Mouse (Mus musculus) midbrain, postnatal 0 days (tissue): Measurements from ENCODE around the gene Cenpp. TPM values are rescaled to one million over a fixed set of nuclear protein-coding genes. Genes with fewer than 3 reads are reported as not detected.
"Not testable (repeated sequence)": the region's sequence is repeated elsewhere in the genome, so short reads cannot be mapped to it uniquely, and the experiment has no call there.

Source experiments
- ATAC-seq: fragments of 200-750 bp; cut with Nextera tagmentation; 2 replicates; pipeline ENCODE4 v1.8.0; 2017; ENCODE audit warnings: moderate number of reproducible peaks, mild to moderate bottlenecking, moderate TSS enrichment, moderate library complexity; ENCODE audit not compliant: low FRiP score
- DNase-seq: peaks from one replicate; pipeline ENCODE4 v3.0.0-alpha.2; 2015; ENCODE audit warnings: low spot score
- H3K27ac ChIP-seq: fragments of 300-500 bp; sonication (generic); 2 replicates; pipeline ENCODE4 v1.5.1; 2014; ENCODE audit warnings: low read depth, mild to moderate bottlenecking, low read length, mixed read lengths
- H3K27me3 ChIP-seq: fragments of 300-500 bp; sonication (generic); 2 replicates; pipeline ENCODE4 v1.6.1; 2014; ENCODE audit warnings: low read length, control low read depth, mixed read lengths; ENCODE audit not compliant: insufficient read depth
- H3K36me3 ChIP-seq: fragments of 300-500 bp; sonication (generic); 2 replicates; pipeline ENCODE4 v1.6.1; 2014; ENCODE audit warnings: low read length, control low read depth, mixed read lengths; ENCODE audit not compliant: insufficient read depth
- H3K4me1 ChIP-seq: fragments of 300-500 bp; sonication (generic); 2 replicates; pipeline ENCODE4 v1.6.1; 2014; ENCODE audit warnings: mild to moderate bottlenecking, control low read depth, antibody characterized with exemption, low read length, mixed read lengths; ENCODE audit not compliant: insufficient read depth
- H3K4me2 ChIP-seq: fragments of 300-500 bp; sonication (generic); 2 replicates; pipeline ENCODE4 v1.6.1; 2014; ENCODE audit warnings: low read depth, mild to moderate bottlenecking, low read length, mixed read lengths; ENCODE audit not compliant: poor library complexity, severe bottlenecking
- H3K4me3 ChIP-seq: fragments of 300-500 bp; sonication (generic); 2 replicates; pipeline ENCODE4 v1.5.1; 2014; ENCODE audit warnings: low read depth, mild to moderate bottlenecking, low read length, moderate library complexity
- H3K9ac ChIP-seq: fragments of 300-500 bp; sonication (generic); replicated peaks from 2 replicates; pipeline ENCODE4 v1.6.1; 2014; ENCODE audit warnings: mild to moderate bottlenecking, low read length, moderate library complexity, mixed read lengths; ENCODE audit not compliant: poor library complexity, severe bottlenecking
- H3K9me3 ChIP-seq: fragments of 300-500 bp; sonication (generic); 2 replicates; pipeline ENCODE4 v1.6.1; 2016; ENCODE audit warnings: low read length, control low read depth
- CTCF ChIP-seq: IDR thresholded peaks from 2 replicates; pipeline ENCODE4 v1.5.1; 2016; ENCODE audit warnings: antibody characterized with exemption, mild to moderate bottlenecking
- WGBS: fragments of 180-500 bp; shearing (Covaris S2); extraction: QIAGEN DNeasy Blood & Tissue Kit; methylation state at CpG from one replicate; pipeline ENCODE4 v1.1.7; 2014; 5-methylcytosine and 5-hydroxymethylcytosine counted together
- polyA plus RNA-seq: library from polyadenylated mRNA; unstranded; fragments of >200 nt; fragmentation: Nextera tagmentation; extraction: Ambion mirVana; gene quantifications from 2 replicates; pipeline ENCODE4 v1.2.1, GENCODE M21; 2015
- total RNA-seq: library from RNA; depleted of rRNA; stranded (reverse); fragments of >200 nt; gene quantifications from 2 replicates; pipeline ENCODE4 v1.2.3, GENCODE M21; 2014

The Cenpp gene
- total and polyA plus RNA-seq, 2 experiments from 2014 or later: 1.3 to 6.9 TPM

DNA sequence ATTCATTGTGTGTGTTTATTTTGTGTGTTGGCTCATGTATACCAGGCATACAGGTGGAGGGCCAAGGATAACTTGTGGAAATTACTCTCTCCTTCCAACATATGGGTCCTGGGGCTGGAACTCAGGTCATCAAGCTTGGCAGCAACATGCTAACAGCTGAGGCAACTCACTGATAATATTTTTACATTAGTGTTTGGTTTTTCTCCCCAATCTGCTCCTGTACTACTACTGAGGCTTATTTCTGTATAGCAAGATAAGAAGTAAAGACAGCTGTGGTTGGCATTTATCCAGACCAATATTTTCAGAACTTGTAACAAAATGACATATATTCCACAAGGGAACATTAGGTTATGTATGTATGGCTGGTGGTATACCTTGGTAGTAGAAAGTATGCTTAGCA lies 34.2 kb downstream of the Cenpp start:
- H3K27ac ChIP-seq: no peak overlapping the region
- H3K4me3 ChIP-seq: no peak overlapping the region
- no peak for TF ChIP-seq CTCF
- ATAC-seq: no peak
- DNase-seq: no peak
- no peaks in the 10 kb centered on the region for H3K4me1 ChIP-seq
- no peaks in the 10 kb centered on the region for H3K9me3 ChIP-seq
- no peak overlapping the region for H3K9ac ChIP-seq
- H3K36me3 ChIP-seq: no peaks in the 10 kb centered on the region
- no peak overlapping the region for H3K4me2 ChIP-seq
- H3K27me3 ChIP-seq: no peaks in the 10 kb centered on the region

DNA sequence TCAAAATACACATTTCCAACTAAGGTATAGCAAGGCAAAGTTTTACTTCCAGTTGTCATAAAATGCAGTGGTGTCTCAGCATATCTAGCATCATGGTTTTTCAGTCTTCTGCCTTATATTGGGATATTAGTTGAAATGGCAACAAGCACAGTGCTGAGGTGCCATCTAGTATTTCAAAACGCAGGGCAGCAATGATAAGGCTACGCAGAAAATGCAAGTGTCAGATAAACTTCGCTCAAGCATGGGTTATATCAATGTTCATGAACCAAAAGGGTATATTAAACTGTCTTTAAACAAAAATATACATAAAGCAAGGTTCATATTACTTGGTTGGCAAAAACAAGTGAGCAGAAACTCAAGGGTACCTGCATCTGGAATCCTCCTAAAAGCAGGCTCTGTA lies 35.6 kb downstream of the Cenpp start:
- no peaks in the 10 kb centered on the region for H3K27me3 ChIP-seq
- DNase-seq (no peak), ATAC-seq (no peak)
- no peak overlapping the region for H3K27ac ChIP-seq
- no peak overlapping the region for H3K4me3 ChIP-seq
- 92% methylated on average over 3 of the region's 3 CpGs for WGBS
- H3K36me3 ChIP-seq: no peaks in the 10 kb centered on the region
- no peaks in the 10 kb centered on the region for H3K4me1 ChIP-seq
- no peak overlapping the region for H3K4me2 ChIP-seq
- H3K9me3 ChIP-seq: no peaks in the 10 kb centered on the region
- TF ChIP-seq CTCF: no peak
- no peak overlapping the region for H3K9ac ChIP-seq

DNA sequence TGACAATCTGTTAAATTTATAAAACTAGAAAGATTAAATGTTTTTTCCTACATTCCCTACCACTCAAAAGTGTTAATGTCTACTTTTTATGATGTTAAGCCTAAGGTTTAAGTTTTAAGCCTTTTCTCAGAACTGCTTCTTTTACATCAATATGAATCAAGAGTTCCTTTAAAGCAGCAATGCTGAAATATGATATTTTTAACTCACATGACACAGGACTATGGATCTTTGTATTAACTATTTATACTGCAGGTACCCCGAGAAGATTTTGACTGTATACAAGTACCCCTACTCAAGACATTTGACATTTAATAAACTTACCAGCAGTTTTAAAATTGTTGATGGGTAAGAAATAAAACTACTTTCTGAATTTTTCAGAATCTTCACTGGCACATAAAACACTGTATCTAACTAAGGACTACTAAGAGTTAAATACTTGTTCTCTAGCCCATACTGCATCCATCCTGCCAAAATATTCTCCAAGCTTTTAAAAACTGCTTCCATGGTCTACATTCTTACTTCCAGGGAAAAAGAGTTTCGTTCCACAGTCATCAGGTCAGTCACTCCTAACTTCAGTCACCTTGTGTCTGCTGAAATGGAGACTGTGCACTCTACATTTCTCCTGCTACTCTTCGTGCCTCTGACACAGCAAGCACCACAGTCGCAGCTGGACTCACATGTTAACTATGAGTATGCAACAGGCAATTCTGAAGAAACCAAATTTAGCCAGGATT lies 43.8 kb downstream of the Cenpp start:
- Histone ChIP-seq H3K9me3 (no peaks in the 10 kb centered on the region), H3K4me3 (no peak overlapping the region), H3K27ac (no peak overlapping the region), H3K27me3 (no peaks in the 10 kb centered on the region), H3K9ac (no peak overlapping the region), H3K36me3 (no peaks in the 10 kb centered on the region), H3K4me1 (no peaks in the 10 kb centered on the region), H3K4me2 (no peak overlapping the region)
- DNase-seq (no peak), ATAC-seq (no peak)
- no peak for TF ChIP-seq CTCF
- 75% methylated on average over 4 of the region's 4 CpGs for WGBS

DNA sequence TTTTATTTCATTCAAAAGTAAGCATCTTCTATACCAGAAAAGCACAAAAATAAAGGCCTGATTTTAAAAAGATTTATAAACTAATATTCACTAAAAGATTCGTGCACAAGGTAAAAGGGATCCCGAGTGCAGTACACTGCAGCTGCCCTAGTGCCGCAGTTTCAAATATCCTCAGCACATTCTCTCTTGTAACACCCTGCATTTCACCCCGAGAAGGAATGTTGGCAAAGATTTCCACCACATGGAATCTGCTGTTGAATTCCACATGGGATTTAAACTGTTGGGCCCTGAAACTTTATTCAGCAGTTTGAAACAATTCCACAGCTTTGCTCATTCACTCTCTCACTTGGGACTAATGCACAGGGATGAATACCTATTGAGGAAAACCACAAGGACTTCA lies 44.9 kb downstream of the Cenpp start, which contains the start of gene Ogn:
Ogn (plus strand) TSS at position 333 of the 400 bp plus-strand sequence.
- H3K9ac ChIP-seq: no peak within 1 kb of the TSS
- H3K4me1 ChIP-seq: no peaks in the 10 kb centered on the region
- DNase-seq (no peak), ATAC-seq (no peak)
- no peak within 1 kb of the TSS for H3K4me3 ChIP-seq
- 65% methylated on average over 4 of the region's 4 CpGs for WGBS
- no peak within 1 kb of the TSS for H3K4me2 ChIP-seq
- TF ChIP-seq CTCF: no peak
- no peaks in the 10 kb centered on the region for H3K9me3 ChIP-seq
- H3K36me3 ChIP-seq: no peaks in the 10 kb centered on the region
- H3K27ac ChIP-seq: no peak within 1 kb of the TSS
- no peaks in the 10 kb centered on the region for H3K27me3 ChIP-seq

DNA sequence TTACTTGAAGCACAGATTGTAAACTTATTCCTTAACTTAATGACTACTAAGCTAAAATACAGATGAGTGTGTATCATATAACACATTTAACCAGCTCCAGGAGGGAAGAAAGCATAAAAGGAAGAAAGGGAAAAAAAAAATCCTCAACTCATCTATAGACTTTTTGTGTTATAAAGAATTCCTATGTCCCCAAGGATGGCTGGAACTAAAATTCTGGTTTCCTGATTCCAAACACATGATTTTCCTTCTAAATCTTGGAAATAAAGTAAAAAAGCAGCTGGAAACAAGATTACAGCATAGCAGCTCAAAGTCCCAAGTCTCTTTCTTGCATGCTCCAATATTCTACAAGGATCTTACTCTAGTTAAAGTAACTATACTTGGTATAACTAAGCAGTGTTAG lies 49.0 kb downstream of the Cenpp start:
- Histone ChIP-seq H3K27ac (no peak overlapping the region), H3K9ac (no peak overlapping the region), H3K9me3 (no peaks in the 10 kb centered on the region), H3K4me2 (no peak overlapping the region), H3K27me3 (no peaks in the 10 kb centered on the region), H3K4me3 (no peak overlapping the region), H3K4me1 (no peaks in the 10 kb centered on the region), H3K36me3 (no peaks in the 10 kb centered on the region)
- DNase-seq (no peak), ATAC-seq (no peak)
- no peak for TF ChIP-seq CTCF

DNA sequence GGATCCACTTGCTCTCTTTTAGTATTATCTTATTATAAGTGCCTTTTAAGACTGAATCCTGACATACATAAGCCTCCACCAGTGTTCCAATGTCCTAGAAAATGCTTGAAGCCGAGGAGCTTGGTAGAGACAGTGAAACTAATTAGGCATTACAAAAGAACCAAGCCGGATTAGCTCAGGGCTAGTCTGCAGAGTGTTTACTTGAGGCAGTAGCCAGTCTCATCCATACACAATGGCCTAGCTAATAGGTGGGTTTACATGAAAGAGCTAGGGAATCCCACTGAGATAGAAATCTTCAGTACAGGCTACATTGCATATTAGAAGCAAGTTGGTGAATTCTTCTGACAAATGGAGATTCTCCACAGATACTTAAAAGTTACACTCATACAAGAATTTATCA lies 50.0 kb downstream of the Cenpp start:
- not testable (repeated sequence) for H3K27ac ChIP-seq, H3K4me1 ChIP-seq, ATAC-seq, H3K9me3 ChIP-seq, H3K27me3 ChIP-seq, H3K9ac ChIP-seq, H3K4me3 ChIP-seq, H3K4me2 ChIP-seq, H3K36me3 ChIP-seq, DNase-seq
- WGBS: 20% methylated on average over 2 of the region's 2 CpGs
